Mouse (Mus musculus): ENCODE results near the gene Map1b. TPM values are rescaled to one million over a fixed set of nuclear protein-coding genes. Genes with fewer than 3 reads are reported as not detected.

Gene Map1b
- polyA plus RNA-seq, 1 experiment from 2014 or later, result 43.7 TPM

- no peak for TF ChIP-seq CTCF (IDR thresholded peaks at IDR 0.05; ENCODE audit: low read depth)
- no peak for ATAC-seq
- WGBS, result 83% methylated on average over 7 of the region's 7 CpGs
Measured at GRCm38 (mm10) chr13:99450766-99451165, 65.6 kb downstream of the Map1b start.

GRCm38 (mm10) chr13:99449547-99449946 lies 66.8 kb downstream of the Map1b start:
- Histone ChIP-seq H3K27ac (ENCODE audit: low read depth, low read length) (no peak overlapping the region), H3K4me3 (ENCODE audit: low read depth, low read length) (no peak overlapping the region), H3K36me3 (ENCODE audit: control insufficient read depth, insufficient read depth) (no peaks in the 10 kb centered on the region), H3K9ac (ENCODE audit: low read depth, low read length) (no peak overlapping the region), H3K9me3 (ENCODE audit: control insufficient read depth) (no peaks in the 10 kb centered on the region), H3K4me1 (replicated peaks; ENCODE audit: control insufficient read depth, insufficient read depth, low read length) (no peaks in the 10 kb centered on the region), H3K27me3 (replicated peaks; ENCODE audit: control insufficient read depth, insufficient read depth, low read length) (no peaks in the 10 kb centered on the region), H3K4me2 (replicated peaks; ENCODE audit: low read depth) (no peak overlapping the region)
- WGBS, result 74% methylated on average over 4 of the region's 4 CpGs
- TF ChIP-seq CTCF (IDR thresholded peaks at IDR 0.05; ENCODE audit: low read depth), result no peak
- no peak for ATAC-seq

More at GRCm38 (mm10) chr13:99450766-99451165, 65.6 kb downstream of the Map1b start:
- no peak overlapping the region for H3K4me3 ChIP-seq (ENCODE audit: low read depth, low read length)
- H3K9ac ChIP-seq (ENCODE audit: low read depth, low read length), result no peak overlapping the region
- no peaks in the 10 kb centered on the region for H3K9me3 ChIP-seq (ENCODE audit: control insufficient read depth)
- H3K36me3 ChIP-seq (ENCODE audit: control insufficient read depth, insufficient read depth), result no peaks in the 10 kb centered on the region
- H3K27ac ChIP-seq (ENCODE audit: low read depth, low read length), result no peak overlapping the region
- H3K27me3 ChIP-seq (replicated peaks; ENCODE audit: control insufficient read depth, insufficient read depth, low read length), result no peaks in the 10 kb centered on the region
- H3K4me1 ChIP-seq (replicated peaks; ENCODE audit: control insufficient read depth, insufficient read depth, low read length), result no peaks in the 10 kb centered on the region
- H3K4me2 ChIP-seq (replicated peaks; ENCODE audit: low read depth), result no peak overlapping the region

- TF ChIP-seq CTCF (IDR thresholded peaks at IDR 0.05; ENCODE audit: low read depth), result no peak
- H3K9ac ChIP-seq (ENCODE audit: low read depth, low read length), result no peak overlapping the region
- H3K9me3 ChIP-seq (ENCODE audit: control insufficient read depth), result no peaks in the 10 kb centered on the region
- no peak overlapping the region for H3K4me3 ChIP-seq (ENCODE audit: low read depth, low read length)
- H3K4me2 ChIP-seq (replicated peaks; ENCODE audit: low read depth), result no peak overlapping the region
- no peak for ATAC-seq
- H3K36me3 ChIP-seq (ENCODE audit: control insufficient read depth, insufficient read depth), result no peaks in the 10 kb centered on the region
- H3K27ac ChIP-seq (ENCODE audit: low read depth, low read length), result no peak overlapping the region
- H3K4me1 ChIP-seq (replicated peaks; ENCODE audit: control insufficient read depth, insufficient read depth, low read length), result no peaks in the 10 kb centered on the region
- H3K27me3 ChIP-seq (replicated peaks; ENCODE audit: control insufficient read depth, insufficient read depth, low read length), result no peaks in the 10 kb centered on the region
- WGBS, result 76% methylated on average over 4 of the region's 4 CpGs
Measured at GRCm38 (mm10) chr13:99448278-99448677, 68.1 kb downstream of the Map1b start.

DNA sequence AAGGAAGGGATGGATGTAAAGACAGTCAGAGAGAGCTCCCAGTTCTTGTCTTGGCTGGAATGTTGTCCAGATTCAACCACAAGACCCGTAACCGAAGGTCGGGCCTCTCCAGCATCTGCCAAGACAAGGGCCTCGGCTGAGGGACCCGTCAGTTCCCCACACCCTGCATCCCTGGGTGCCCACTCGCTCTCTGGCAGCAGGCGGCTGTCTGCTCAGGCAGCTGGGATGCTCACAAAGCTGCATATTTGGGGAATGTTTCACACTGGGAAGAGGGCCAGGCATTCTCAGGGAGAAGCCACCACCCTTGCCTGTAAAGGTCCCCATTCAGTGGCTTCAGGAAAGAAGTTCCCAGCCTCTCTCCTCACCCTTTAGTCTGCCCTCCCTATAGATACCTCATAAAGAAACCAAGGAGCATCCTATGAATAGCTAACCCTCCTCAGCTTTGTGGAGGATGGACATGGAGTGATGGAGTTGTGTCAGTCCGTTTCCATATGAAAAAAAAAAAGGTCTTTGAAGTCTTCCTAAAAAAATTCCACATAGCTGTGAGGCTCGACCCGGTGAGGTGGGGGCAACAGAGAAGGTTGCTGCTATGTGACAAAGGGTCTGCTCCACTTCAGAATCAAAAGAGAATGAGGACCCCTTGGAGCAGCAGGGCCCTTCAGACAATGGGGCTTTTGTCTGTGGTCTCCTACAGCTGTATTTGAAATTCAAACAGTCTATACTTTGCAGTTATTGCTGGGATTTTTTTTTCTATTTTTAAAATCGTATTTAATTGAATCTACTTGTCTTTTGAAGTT lies 68.7 kb downstream of the Map1b start:
- H3K9me3 ChIP-seq (ENCODE audit: control insufficient read depth), result no peaks in the 10 kb centered on the region
- 0 out of 2 replicates have a peak, but pooled peaks have one; percentile 13 for TF ChIP-seq CTCF (IDR thresholded peaks at IDR 0.05; ENCODE audit: low read depth)
- H3K4me3 ChIP-seq (ENCODE audit: low read depth, low read length), result no peak overlapping the region
- no peaks in the 10 kb centered on the region for H3K4me1 ChIP-seq (replicated peaks; ENCODE audit: control insufficient read depth, insufficient read depth, low read length)
- no peak overlapping the region for H3K4me2 ChIP-seq (replicated peaks; ENCODE audit: low read depth)
- H3K36me3 ChIP-seq (ENCODE audit: control insufficient read depth, insufficient read depth), result no peaks in the 10 kb centered on the region
- no peak overlapping the region for H3K9ac ChIP-seq (ENCODE audit: low read depth, low read length)
- no peaks in the 10 kb centered on the region for H3K27me3 ChIP-seq (replicated peaks; ENCODE audit: control insufficient read depth, insufficient read depth, low read length)
- H3K27ac ChIP-seq (ENCODE audit: low read depth, low read length), result no peak overlapping the region
- 62% methylated on average over 11 of the region's 11 CpGs for WGBS
- ATAC-seq, result no peak

- Histone ChIP-seq H3K4me2 (replicated peaks; ENCODE audit: low read depth) (no peak overlapping the region), H3K9ac (ENCODE audit: low read depth, low read length) (no peak overlapping the region), H3K4me3 (ENCODE audit: low read depth, low read length) (no peak overlapping the region), H3K27me3 (replicated peaks; ENCODE audit: control insufficient read depth, insufficient read depth, low read length) (no peaks in the 10 kb centered on the region), H3K27ac (ENCODE audit: low read depth, low read length) (no peak overlapping the region), H3K36me3 (ENCODE audit: control insufficient read depth, insufficient read depth) (no peaks in the 10 kb centered on the region), H3K9me3 (ENCODE audit: control insufficient read depth) (no peaks in the 10 kb centered on the region), H3K4me1 (replicated peaks; ENCODE audit: control insufficient read depth, insufficient read depth, low read length) (no peaks in the 10 kb centered on the region)
- no peak for TF ChIP-seq CTCF (IDR thresholded peaks at IDR 0.05; ENCODE audit: low read depth)
- 78% methylated on average over 7 of the region's 7 CpGs for WGBS
- no peak for ATAC-seq
Measured at GRCm38 (mm10) chr13:99447002-99447401, 69.3 kb downstream of the Map1b start.

DNA sequence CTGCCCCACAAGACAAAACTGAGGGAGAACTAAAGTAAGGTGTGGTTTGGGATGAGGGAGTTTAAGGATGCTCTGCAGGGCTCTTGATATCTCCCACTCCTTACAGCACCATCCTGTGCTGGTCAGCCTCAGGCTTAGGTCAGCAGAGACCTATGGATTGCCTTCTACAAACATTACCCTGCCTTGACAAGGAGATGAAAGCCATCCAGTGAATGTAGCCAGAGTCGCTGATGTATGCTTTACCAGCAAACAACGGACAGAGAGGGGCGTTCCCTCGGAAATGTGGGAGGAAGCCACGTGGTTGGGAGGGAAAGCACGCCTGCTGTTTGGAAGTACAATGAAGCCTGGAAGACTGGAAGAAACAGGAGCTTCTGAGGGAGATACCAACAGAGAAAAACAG lies 71.5 kb downstream of the Map1b start:
- no peaks in the 10 kb centered on the region for H3K36me3 ChIP-seq (ENCODE audit: control insufficient read depth, insufficient read depth)
- H3K4me1 ChIP-seq (replicated peaks; ENCODE audit: control insufficient read depth, insufficient read depth, low read length), result no peaks in the 10 kb centered on the region
- no peak for ATAC-seq
- H3K9me3 ChIP-seq (ENCODE audit: control insufficient read depth), result no peaks in the 10 kb centered on the region
- no peak overlapping the region for H3K9ac ChIP-seq (ENCODE audit: low read depth, low read length)
- H3K27me3 ChIP-seq (replicated peaks; ENCODE audit: control insufficient read depth, insufficient read depth, low read length), result no peaks in the 10 kb centered on the region
- WGBS, result 10% methylated on average over 6 of the region's 6 CpGs
- no peak overlapping the region for H3K27ac ChIP-seq (ENCODE audit: low read depth, low read length)
- no peak for TF ChIP-seq CTCF (IDR thresholded peaks at IDR 0.05; ENCODE audit: low read depth)
- H3K4me2 ChIP-seq (replicated peaks; ENCODE audit: low read depth), result no peak overlapping the region
- H3K4me3 ChIP-seq (ENCODE audit: low read depth, low read length), result no peak overlapping the region
